Mouse (Mus musculus) limb, embryonic 15.5 days (tissue): ENCODE data around the gene Serpinb6b. TPM values are rescaled to one million over a fixed set of nuclear protein-coding genes. Genes with fewer than 3 reads are reported as not detected.

ENCODE experiments used
- ATAC-seq: fragments of 200-750 bp; cut with Nextera tagmentation; 2 replicates; pipeline ENCODE4 v1.8.0; 2017; ENCODE audit warnings: low read depth, moderate TSS enrichment; ENCODE audit not compliant: insufficient number of reproducible peaks, low FRiP score, low TSS enrichment
- H3K27ac ChIP-seq: fragments of 300-500 bp; sonication (generic); 2 replicates; pipeline ENCODE4 v1.5.1; 2015; ENCODE audit warnings: moderate library complexity, mild to moderate bottlenecking, inconsistent platforms
- H3K27me3 ChIP-seq: fragments of 300-500 bp; sonication (generic); 2 replicates; pipeline ENCODE4 v1.6.1; 2015; ENCODE audit warnings: inconsistent platforms
- H3K36me3 ChIP-seq: fragments of 300-500 bp; sonication (generic); 2 replicates; pipeline ENCODE4 v1.6.1; 2015; ENCODE audit warnings: inconsistent platforms
- H3K4me1 ChIP-seq: fragments of 300-500 bp; sonication (generic); 2 replicates; pipeline ENCODE4 v1.6.1; 2015; ENCODE audit warnings: inconsistent platforms
- H3K4me2 ChIP-seq: fragments of 300-500 bp; sonication (generic); 2 replicates; pipeline ENCODE4 v1.6.1; 2015; ENCODE audit warnings: mild to moderate bottlenecking, inconsistent platforms
- H3K4me3 ChIP-seq: fragments of 300-500 bp; sonication (generic); 2 replicates; pipeline ENCODE4 v1.5.1; 2015; ENCODE audit warnings: mild to moderate bottlenecking, inconsistent platforms
- H3K9ac ChIP-seq: fragments of 300-500 bp; sonication (generic); 2 replicates; pipeline ENCODE4 v1.6.1; 2015; ENCODE audit warnings: inconsistent platforms
- H3K9me3 ChIP-seq: fragments of 300-500 bp; sonication (generic); 2 replicates; pipeline ENCODE4 v1.6.1; 2016; ENCODE audit warnings: inconsistent platforms
- WGBS: fragments of 180-500 bp; shearing (Covaris S2); methylation state at CpG from one replicate; pipeline ENCODE4 v1.1.7; 2015; 5-methylcytosine and 5-hydroxymethylcytosine counted together
- polyA plus RNA-seq: library from polyadenylated mRNA; unstranded; fragments of >200 nt; fragmentation: Nextera tagmentation; extraction: Ambion mirVana; gene quantifications from 2 replicates; pipeline ENCODE4 v1.2.1, GENCODE M21; 2015

Gene Serpinb6b
- polyA plus RNA-seq, 1 experiment from 2014 or later: 1.8 TPM

- ATAC-seq: no peak
- no peak overlapping the region for H3K4me3 ChIP-seq
- no peaks in the 10 kb centered on the region for H3K27me3 ChIP-seq
- no peak overlapping the region for H3K4me2 ChIP-seq
- no peaks in the 10 kb centered on the region for H3K4me1 ChIP-seq
- no peak overlapping the region for H3K9ac ChIP-seq
- H3K27ac ChIP-seq: no peak overlapping the region
- no peaks in the 10 kb centered on the region for H3K36me3 ChIP-seq
- no peaks in the 10 kb centered on the region for H3K9me3 ChIP-seq
These were observed 21.2 kb downstream of the Serpinb6b start for GRCm38 (mm10) chr13:32986256-32986655.

GRCm38 (mm10) chr13:32993152-32993893 lies 28.3 kb downstream of the Serpinb6b start:
- H3K4me1 ChIP-seq: 0 out of 2 replicates have a peak, but pooled peaks cover 3% of the 10 kb centered on the region
- no peaks in the 10 kb centered on the region for H3K36me3 ChIP-seq
- H3K4me3 ChIP-seq: no peak overlapping the region
- H3K27me3 ChIP-seq: no peaks in the 10 kb centered on the region
- no peak overlapping the region for H3K27ac ChIP-seq
- no peak overlapping the region for H3K9ac ChIP-seq
- ATAC-seq: no peak
- WGBS: 56% methylated on average over 10 of the region's 10 CpGs
- H3K9me3 ChIP-seq: no peaks in the 10 kb centered on the region
- no peak overlapping the region for H3K4me2 ChIP-seq

GRCm38 (mm10) chr13:32993894-32994242 lies 28.9 kb downstream of the Serpinb6b start:
- Histone ChIP-seq H3K27ac (no peak overlapping the region), H3K4me2 (no peak overlapping the region), H3K9ac (no peak overlapping the region), H3K9me3 (no peaks in the 10 kb centered on the region), H3K4me3 (no peak overlapping the region), H3K4me1 (0 out of 2 replicates have a peak, but pooled peaks cover 3% of the 10 kb centered on the region), H3K36me3 (no peaks in the 10 kb centered on the region), H3K27me3 (no peaks in the 10 kb centered on the region)
- ATAC-seq: no peak
- WGBS: 85% methylated on average over 2 of the region's 2 CpGs

- H3K4me3 ChIP-seq: no peak overlapping the region
- H3K9me3 ChIP-seq: no peaks in the 10 kb centered on the region
- H3K9ac ChIP-seq: no peak overlapping the region
- 0 out of 2 replicates have a peak, but pooled peaks cover 3% of the 10 kb centered on the region for H3K4me1 ChIP-seq
- H3K4me2 ChIP-seq: no peak overlapping the region
- no peak overlapping the region for H3K27ac ChIP-seq
- no peak for ATAC-seq
- no peaks in the 10 kb centered on the region for H3K36me3 ChIP-seq
- 81% methylated on average over 4 of the region's 4 CpGs for WGBS
- H3K27me3 ChIP-seq: no peaks in the 10 kb centered on the region
These were observed 30.0 kb downstream of the Serpinb6b start for GRCm38 (mm10) chr13:32995051-32995450.

- H3K9me3 ChIP-seq: no peaks in the 10 kb centered on the region
- H3K36me3 ChIP-seq: no peaks in the 10 kb centered on the region
- no peak overlapping the region for H3K4me2 ChIP-seq
- WGBS: 90% methylated on average over 5 of the region's 5 CpGs
- no peak overlapping the region for H3K9ac ChIP-seq
- H3K4me1 ChIP-seq: peaks cover 12% of the 10 kb centered on the region
- no peak overlapping the region for H3K27ac ChIP-seq
- H3K27me3 ChIP-seq: no peaks in the 10 kb centered on the region
- no peak for ATAC-seq
- no peak overlapping the region for H3K4me3 ChIP-seq
These were observed 36.3 kb downstream of the Serpinb6b start for GRCm38 (mm10) chr13:33001341-33001740.

- Histone ChIP-seq H3K27ac (peak within 1 kb of the TSS; percentile 60), H3K9me3 (no peaks in the 10 kb centered on the region), H3K4me3 (peak within 1 kb of the TSS; percentile 38), H3K36me3 (no peaks in the 10 kb centered on the region), H3K4me1 (peaks cover 12% of the 10 kb centered on the region), H3K4me2 (peak within 1 kb of the TSS; percentile 52), H3K27me3 (no peaks in the 10 kb centered on the region), H3K9ac (no peak within 1 kb of the TSS)
- WGBS: 88% methylated on average over 3 of the region's 3 CpGs
- ATAC-seq: no peak
These were observed 37.9 kb downstream of the Serpinb6b start, which contains the start of gene Serpinb9 for GRCm38 (mm10) chr13:33002950-33003349. Gene Serpinb9 (plus strand): TSS chr13:33003250.

- ATAC-seq: 0 out of 2 replicates have a peak, but pooled peaks have one; percentile 21
- Histone ChIP-seq H3K27ac (peak overlapping the region; percentile 60), H3K9ac (peak overlapping the region; percentile 41; the same call in 1 of the 2 replicates)
These were observed 38.8 kb downstream of the Serpinb6b start for GRCm38 (mm10) chr13:33003523-33004413.

GRCm38 (mm10) chr13:33004414-33005105 lies 39.6 kb downstream of the Serpinb6b start:
- no peaks in the 10 kb centered on the region for H3K9me3 ChIP-seq
- no peaks in the 10 kb centered on the region for H3K36me3 ChIP-seq
- peak overlapping the region; percentile 60 for H3K27ac ChIP-seq
- H3K4me1 ChIP-seq: peaks cover 12% of the 10 kb centered on the region
- H3K27me3 ChIP-seq: no peaks in the 10 kb centered on the region
- peak overlapping the region; percentile 52 for H3K4me2 ChIP-seq
- 8% methylated on average over 12 of the region's 12 CpGs for WGBS
- H3K9ac ChIP-seq: peak overlapping the region; percentile 41
- H3K4me3 ChIP-seq: peak overlapping the region; percentile 38
- peak; percentile 86 for ATAC-seq

More at GRCm38 (mm10) chr13:33003523-33004413, 38.8 kb downstream of the Serpinb6b start:
- 55% methylated on average over 9 of the region's 9 CpGs for WGBS
- Histone ChIP-seq H3K27me3 (no peaks in the 10 kb centered on the region), H3K4me1 (peaks cover 12% of the 10 kb centered on the region), H3K36me3 (no peaks in the 10 kb centered on the region), H3K4me2 (peak overlapping the region; percentile 52), H3K9me3 (no peaks in the 10 kb centered on the region), H3K4me3 (peak overlapping the region; percentile 38)

GRCm38 (mm10) chr13:33005501-33006075 lies 40.6 kb downstream of the Serpinb6b start:
- Histone ChIP-seq H3K27me3 (no peaks in the 10 kb centered on the region), H3K4me1 (peaks cover 12% of the 10 kb centered on the region), H3K4me2 (no peak overlapping the region), H3K27ac (no peak overlapping the region), H3K9me3 (no peaks in the 10 kb centered on the region), H3K36me3 (no peaks in the 10 kb centered on the region), H3K9ac (no peak overlapping the region), H3K4me3 (no peak overlapping the region)
- no peak for ATAC-seq
- 56% methylated on average over 2 of the region's 2 CpGs for whole genome bisulfite sequencing

GRCm38 (mm10) chr13:33006555-33006954 lies 41.5 kb downstream of the Serpinb6b start:
- H3K4me2 ChIP-seq: no peak overlapping the region
- ATAC-seq: no peak
- no peaks in the 10 kb centered on the region for H3K9me3 ChIP-seq
- no peaks in the 10 kb centered on the region for H3K27me3 ChIP-seq
- peaks cover 12% of the 10 kb centered on the region for H3K4me1 ChIP-seq
- H3K9ac ChIP-seq: no peak overlapping the region
- 86% methylated on average over 3 of the region's 3 CpGs for WGBS
- H3K27ac ChIP-seq: no peak overlapping the region
- no peak overlapping the region for H3K4me3 ChIP-seq
- H3K36me3 ChIP-seq: no peaks in the 10 kb centered on the region

- Histone ChIP-seq H3K27ac (no peak overlapping the region), H3K4me2 (no peak overlapping the region), H3K9ac (no peak overlapping the region), H3K9me3 (no peaks in the 10 kb centered on the region), H3K4me3 (no peak overlapping the region), H3K4me1 (no peaks in the 10 kb centered on the region), H3K36me3 (no peaks in the 10 kb centered on the region), H3K27me3 (no peaks in the 10 kb centered on the region)
- WGBS: 71% methylated on average over 1 of the region's 1 CpGs
- no peak for ATAC-seq
These were observed 47.4 kb downstream of the Serpinb6b start for GRCm38 (mm10) chr13:33012395-33012794.
